Mouse (Mus musculus) ES-Bruce4 (cell line): ENCODE measurements around the gene Cmtm3.

Experiments used
- CTCF ChIP-seq: IDR thresholded peaks from one replicate; pipeline ENCODE4 v1.8.1; 2011; ENCODE audit warnings: low read depth, low read length
- EP300 ChIP-seq: IDR thresholded peaks from 2 replicates; pipeline ENCODE4 v1.6.1; 2011; ENCODE audit warnings: low read depth, low read length; ENCODE audit not compliant: insufficient read depth

- TF ChIP-seq CTCF (no peak), EP300 (no peak)
Measured at GRCm38 (mm10) chr8:104371121-104371520, 31.9 kb downstream of the Cmtm3 start.
